Mouse (Mus musculus): ENCODE data around the gene Adamts14.
A peak's percentile ranks its signal among the peaks of the same experiment; 100 is the strongest.

Adamts14 gene

DNA sequence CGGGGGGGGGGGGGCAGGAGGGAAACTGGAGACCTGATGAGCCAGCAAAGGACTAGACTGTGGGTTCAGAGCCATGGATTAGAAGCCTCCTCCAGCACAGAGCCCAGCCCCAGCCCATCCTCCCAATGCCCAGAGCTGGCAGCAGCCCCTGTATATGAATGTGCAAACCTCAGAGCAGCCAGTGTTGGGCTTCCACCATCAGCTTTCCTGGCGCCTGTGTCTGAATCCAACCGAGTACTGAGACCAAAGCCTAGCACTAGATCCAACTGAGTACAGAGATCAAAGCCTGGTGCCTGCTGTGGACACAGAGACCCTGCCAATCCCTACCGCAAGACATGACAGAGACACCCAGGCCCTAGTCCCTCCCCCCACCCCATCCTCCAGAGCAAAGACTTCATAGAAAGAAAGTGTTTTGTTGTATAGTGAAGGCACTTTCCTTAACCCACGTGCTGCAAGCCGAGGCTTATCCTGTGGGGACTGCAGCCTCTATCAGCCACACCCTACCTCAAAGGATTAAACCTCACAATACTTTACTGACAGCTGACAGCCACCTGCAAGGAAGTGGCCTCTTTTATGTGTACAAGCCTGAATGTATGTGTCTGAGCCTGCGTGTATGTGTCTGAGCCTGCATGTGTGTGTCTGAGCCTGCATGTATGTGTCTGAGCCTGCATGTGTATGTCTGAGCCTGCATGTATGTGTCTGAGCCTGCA lies 40.2 kb downstream of the Adamts14 start:
- DNase-seq (ENCODE audit: low read depth, low spot score) = no peak

DNA sequence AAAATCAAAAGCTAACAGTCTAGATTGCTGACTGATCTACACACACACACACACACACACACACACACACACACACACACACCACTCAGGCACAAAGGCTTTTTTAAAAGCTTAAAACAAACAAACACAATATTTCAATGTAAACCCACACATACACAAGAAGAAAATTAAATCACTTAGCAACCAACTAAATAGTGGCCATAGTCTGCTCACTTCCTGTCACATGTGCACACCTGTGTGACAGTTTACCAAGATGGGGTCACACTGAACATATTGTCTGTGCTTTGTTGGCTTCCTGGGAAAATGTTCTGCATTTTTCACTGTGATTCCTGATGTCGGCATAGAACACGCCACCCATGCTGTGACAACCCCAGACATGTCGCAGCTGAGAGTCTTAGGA lies 41.5 kb downstream of the Adamts14 start:
- DNase-seq (ENCODE audit: low read depth, low spot score) = no peak

DNA sequence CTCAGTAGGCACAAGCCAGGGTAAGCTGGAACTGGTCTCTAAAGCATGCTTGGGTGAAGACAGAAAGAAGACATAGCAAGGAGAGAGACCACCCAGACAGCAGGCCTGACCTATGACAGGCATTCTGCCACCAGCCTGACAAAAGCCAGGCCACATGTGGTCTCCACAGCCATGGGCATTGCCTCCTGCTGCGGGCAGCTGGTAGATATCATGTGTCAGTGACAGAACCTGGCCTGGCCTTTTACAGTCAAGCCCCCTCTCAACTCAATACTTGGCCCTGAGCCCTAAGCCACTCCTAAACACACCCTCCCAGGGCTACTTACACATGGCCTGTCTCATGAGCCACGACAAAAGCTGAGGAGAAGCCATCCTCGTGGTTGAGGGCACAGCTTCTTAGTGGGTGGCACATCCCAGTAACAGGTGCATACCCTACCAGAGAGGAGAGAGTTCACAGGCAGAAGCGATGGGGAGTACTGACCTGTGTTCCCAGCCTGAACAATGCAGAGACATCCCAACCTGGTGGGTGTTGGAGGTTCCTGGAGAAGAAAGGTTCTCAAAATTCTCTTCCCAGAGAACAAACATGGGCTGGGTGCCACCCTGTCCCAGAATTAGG lies 46.3 kb downstream of the Adamts14 start:
- no peak for DNase-seq (ENCODE audit: low read depth, low spot score)

DNA sequence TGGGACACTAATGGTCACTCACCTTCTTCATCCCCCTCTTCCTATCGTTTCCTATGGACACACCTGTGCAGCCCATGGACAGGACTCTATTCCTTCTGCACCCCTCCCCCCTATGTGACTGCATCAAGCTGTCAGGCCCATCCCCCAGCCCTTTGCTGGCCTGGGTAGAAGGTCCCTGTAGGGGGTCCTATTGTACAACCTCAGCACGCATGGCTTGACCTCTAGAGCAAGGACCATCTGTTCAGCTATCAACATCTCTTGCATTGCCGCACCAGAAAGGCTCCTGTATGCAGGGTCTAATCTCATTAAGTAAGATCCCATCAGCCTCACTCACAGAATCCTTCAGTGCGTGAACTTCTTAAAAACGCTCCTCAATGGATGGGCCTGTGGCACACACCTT lies 47.5 kb downstream of the Adamts14 start:
- DNase-seq (ENCODE audit: low read depth, low spot score) = no peak

DNA sequence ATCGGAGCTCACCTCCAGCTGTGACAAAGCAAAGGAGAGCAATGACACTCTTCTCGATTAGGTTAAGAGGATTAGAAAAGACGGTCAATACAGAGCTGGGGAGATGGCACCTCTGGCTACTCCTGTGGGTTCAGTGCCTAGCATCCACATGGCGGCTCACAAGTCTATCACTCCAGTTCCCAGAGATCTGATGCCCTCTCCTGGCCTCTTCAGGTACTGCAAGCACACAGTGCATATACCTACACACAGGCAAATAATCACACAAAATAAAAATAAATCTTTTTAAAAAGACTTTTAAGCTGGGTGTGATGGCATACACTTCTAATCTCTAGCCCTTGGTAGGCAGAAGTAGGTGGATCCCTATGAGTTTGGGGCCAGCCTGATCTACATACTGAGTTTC lies 53.9 kb downstream of the Adamts14 start:
- peak; percentile 9 for DNase-seq (ENCODE audit: low read depth, low spot score)

DNA sequence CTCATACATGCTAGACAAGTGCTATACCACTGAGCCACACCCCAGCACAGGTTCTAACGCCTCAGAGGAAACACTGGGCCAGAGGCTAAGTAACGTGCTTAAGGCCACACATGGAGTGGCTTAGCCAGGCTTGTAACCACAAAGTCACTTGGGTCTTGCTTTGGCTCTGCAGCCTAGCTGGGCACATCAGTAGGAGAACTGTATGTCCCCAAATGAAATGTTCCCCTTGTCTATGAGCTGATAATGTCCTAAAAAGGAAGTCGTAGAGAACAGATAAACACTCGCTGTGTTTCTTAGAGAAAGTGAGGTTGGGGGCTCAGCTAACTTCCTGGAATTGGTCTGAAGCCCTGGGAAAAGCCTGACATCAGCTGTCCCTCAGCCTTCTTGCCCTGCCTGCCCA lies 57.1 kb downstream of the Adamts14 start:
- DNase-seq (ENCODE audit: low read depth, low spot score) = no peak

DNA sequence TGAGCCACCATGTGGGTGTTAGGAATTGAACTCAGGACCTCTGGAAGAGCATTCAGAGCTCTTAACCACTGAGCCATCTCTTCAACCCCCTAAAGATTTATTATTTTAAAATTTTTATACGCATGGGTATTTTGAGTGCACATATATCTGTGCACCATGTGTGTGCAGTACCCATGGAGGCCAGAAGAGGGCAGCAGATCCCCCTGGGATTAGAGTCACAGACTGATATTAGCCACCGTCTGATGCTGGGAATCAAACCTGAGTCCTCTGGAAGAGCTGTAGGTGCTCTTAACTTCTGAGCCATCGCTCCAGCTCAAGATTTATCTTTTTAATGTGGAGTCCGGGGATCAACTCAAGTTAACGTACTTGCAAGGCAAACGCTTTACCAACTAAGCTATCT lies 57.6 kb downstream of the Adamts14 start:
- peak; percentile 18 for DNase-seq (ENCODE audit: low read depth, low spot score)

DNA sequence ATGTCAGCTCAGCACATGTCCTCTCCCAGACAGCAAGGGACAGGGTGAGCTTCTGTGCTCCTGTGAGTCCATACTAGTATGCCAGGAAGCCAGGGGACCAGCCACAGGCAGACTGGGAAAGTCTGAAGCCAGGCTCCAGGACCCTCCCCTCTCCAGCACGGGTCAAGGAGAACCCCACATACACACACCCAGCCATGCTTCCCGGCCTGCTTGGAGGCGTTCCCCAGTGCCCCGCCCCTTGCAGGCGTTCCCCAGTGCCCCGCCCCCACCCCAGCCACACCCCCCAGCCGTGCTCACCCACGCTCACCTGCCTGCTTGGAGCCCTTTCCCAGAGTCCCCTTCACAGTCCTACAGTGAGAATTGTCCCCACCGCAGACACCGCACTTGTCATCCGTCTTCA lies 60.4 kb downstream of the Adamts14 start:
- DNase-seq (ENCODE audit: low read depth, low spot score) = no peak

DNA sequence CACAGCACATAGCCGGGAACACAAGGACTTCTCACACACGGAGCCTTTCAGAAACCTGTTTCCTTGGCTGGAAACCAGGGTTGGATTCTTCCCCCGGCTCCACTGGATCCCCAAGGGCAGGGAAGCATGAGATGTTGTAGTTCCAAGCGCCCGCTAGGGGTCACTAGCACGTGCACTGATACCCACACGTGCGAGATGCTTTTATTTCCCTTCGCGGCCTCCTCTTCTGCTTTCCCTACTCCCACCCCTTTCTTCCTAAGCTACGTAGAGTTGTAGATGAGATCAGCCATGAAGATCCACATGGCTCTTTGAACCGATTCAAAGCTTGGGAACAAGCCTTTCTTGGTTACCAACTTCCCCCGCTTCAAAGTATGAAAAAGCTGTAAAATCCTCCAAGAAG lies 61.5 kb downstream of the Adamts14 start:
- peak; percentile 72 for DNase-seq (ENCODE audit: low read depth, low spot score)

DNA sequence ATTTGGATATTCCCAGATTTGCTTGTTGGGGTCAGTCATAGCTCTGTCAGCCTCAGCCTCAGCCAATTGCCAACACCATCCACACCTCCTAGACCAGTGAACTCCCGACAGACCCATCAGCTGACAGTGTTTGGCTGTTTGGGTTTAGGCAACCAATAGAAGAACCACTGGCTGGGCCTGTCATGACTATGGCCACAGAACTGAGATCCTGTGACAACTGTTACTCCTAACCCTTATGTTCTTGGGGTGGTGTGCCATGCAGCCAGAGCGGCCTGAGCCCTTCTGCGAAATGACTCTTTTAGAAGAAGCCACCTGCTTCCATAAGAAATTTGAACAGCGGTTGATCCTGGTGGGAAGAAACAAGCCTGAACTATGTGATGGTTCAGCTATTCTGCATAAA lies 62.1 kb downstream of the Adamts14 start:
- no peak for DNase-seq (ENCODE audit: low read depth, low spot score)

DNA sequence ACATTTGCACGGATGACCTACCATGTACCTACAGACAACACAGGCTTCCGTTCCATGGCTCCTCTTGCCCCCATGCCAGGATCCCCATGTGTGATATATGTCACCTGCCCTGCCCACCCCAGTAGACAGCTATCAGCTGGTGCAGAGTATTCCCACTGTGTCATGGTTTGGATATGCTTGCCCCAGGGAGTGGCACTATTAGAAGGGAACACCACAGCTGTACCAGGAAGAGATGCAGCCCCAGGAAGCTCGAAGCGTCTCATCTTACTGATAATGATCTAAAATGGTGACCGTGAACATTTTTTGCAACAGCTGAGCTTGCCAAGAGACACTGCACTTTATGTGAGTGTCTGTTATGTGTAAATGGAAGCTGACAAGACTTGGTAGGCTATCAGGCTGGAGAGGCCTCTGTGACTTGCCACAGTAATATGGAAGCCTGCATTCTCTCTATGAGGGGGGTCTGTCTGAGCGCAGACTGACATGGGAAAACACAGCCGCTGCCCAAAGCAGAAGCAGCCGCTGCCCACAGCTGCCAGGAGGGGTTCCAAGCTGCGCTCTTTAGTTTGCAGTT lies 65.0 kb downstream of the Adamts14 start:
- DNase-seq (ENCODE audit: low read depth, low spot score) = no peak

DNA sequence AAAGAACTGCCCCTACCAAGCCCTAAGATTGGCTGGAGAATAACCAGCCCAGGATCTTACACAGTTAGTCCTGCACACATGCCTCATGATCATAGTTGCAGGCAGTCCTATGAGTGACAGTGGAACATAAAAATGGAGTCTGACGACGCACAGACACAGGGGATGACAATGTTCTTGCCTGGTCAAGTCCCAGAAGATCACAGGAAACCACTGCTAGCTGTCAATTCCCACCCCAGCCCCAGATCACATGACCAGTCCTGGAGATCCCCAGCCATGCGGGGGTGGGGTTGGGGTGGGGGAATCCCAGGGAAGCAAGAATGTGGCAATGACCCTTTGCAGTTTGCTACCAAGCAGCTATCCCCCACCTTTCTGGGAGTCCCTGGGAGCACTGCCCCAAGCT lies 69.3 kb downstream of the Adamts14 start:
- DNase-seq (ENCODE audit: low read depth, low spot score) = no peak

DNA sequence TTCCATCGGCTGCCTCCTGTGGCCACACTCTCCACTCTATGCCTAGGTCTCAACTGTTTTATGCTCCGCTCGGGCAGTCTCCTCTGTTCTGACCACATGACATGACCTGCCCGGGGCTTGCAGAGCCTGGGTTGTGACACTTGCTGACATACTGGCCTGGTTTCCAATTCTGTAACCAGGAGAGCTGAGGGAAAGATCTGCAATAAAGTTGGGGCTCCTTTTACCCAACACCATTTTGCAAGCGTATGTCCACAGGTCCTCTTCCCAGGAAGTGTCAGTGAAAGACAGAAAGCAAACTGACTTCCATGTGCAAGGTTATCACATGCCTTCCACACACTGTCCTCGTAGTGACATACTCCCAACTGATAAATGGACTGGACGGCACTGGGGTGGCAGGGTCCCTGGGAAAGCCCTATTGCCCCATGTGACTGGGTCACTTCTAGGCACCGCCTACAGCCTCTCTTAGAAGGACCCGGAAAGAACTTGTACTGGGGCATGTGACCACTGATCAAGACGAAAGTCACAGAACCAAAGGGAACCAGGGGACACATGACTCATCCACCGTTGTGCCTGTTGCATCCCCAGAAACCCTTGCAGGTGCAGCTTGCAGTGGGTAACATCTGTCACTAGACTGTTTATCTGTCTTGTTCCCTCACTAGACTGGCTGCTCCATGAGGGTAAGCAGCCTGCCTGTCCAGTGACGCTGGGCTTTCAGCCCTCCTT lies 71.5 kb downstream of the Adamts14 start:
- no peak for DNase-seq (ENCODE audit: low read depth, low spot score)

DNA sequence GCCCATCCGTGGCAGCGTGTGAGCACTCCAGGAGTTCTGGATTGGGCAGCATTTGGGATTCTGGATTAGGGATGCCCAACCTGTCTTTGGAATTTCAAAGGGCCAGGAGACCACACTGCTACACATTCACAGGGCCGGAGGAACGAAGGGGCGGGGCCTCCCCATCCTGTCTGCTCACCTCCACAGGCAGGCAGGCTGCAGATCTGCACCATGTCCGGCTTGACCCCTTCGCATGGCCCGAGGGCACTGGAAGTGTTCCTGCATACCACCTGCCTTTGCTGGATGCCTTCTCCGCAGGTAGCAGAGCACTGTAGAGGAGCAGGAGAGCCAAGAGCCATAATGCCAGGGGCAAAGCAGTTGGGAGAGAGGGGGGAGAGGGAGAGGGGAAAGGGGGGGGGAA lies 72.2 kb downstream of the Adamts14 start:
- DNase-seq (ENCODE audit: low read depth, low spot score) = no peak

DNA sequence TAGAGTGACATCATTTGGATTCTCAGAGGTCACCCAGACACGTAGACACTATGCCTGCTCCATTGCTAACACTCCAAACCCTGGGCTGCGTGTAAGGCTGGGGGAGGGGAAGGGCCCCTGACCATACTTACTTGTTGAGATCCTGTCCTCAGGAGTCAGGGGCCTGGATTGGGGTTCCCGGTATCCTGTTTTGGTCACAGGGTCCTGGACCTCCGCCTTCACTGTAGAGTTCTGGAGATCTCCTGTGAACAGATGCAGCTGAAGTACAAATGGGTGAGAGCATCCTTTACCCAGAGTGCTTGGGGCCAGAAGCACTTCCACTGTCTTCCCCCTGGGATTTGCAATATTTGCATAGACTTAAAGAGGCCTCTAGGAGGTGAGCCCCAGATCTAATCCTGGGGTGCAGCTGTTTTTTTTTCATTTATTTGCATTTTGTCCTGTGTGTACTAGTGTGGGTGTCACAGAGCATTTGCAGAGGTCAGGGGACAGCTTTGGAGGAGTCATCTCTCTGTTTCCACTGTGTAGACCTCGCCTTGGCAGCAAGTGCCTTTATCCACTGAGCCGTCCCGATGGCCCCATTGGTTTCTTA lies 72.9 kb downstream of the Adamts14 start:
- no peak for DNase-seq (ENCODE audit: low read depth, low spot score)

DNA sequence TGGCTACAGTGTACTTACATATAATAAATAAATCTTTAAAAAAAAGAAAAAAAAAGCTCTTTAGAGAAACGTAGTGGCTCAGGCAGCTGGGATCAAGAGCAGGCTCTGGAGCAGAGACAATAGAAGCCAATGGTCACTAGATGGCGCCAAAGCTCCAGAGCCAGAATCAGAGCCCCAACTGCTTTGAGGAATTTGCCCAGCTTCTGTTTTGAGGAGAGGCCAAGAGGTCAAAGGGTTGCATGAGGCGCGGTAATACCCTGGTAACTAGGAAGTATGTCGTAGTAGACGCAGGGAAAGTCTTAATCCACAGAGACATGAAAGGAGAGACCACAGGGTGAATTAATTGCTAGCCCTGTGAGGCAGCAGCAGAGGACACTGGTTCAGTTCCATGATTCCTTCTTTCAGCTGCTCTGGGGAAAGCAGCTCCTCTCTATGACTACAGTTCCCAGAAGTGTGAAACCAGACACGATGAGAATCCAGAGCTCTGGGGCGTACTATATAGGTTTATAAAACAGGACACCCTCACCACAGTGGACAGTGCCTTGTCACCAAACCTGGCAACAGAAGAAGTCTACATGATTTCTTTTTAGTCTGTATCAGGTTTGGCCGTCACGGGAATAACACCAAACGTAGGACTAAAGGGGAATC lies 73.5 kb downstream of the Adamts14 start:
- DNase-seq (ENCODE audit: low read depth, low spot score) = peak; percentile 91

DNA sequence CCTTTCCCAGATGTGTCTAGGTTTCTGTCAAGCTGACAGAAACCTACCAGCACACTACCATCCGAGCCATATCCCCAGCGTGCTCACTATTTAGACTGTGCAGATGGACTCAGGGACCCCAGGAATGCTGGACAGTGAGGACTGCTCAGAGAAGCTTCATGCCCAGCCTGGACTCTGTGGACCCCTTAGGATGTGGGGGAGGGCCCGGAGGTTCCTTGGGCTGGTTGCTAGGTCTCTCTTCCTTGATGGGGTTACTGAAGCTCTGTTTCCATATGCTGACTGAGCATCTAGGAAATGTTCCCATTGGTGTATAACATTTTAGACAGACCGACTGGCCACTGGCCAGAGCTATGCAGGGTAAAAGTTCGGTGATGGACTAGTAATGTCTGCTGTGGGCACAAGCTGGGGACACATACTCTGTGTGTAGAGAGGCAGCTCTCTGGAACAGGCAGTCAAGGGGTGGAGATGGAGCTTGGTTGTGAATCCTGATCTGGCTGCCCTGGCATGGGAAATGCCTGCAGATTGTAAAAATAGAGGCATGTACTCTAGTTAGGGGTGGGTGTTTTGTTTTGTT lies 77.4 kb downstream of the Adamts14 start:
- DNase-seq (ENCODE audit: low read depth, low spot score) = no peak

DNA sequence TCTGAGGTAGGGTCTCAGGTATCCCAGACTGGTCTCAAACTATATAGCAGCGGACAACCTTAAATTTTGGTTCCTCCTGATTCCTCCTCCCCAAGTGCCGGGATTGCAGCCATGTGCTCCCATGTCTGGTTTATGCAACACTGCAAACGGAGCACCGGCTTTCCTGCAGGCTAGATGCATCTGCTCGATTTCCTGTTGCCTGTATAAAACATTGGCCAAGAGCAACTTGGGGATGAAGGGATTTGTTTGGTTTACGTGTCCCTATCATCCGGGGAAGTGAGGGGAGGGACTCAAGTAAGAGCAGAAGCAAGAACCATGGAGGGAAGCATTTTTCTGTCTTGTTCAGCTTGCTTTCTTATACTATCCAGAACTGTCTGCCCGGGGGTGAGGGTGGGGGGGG lies 78.0 kb downstream of the Adamts14 start:
- no peak for DNase-seq (ENCODE audit: low read depth, low spot score)

DNA sequence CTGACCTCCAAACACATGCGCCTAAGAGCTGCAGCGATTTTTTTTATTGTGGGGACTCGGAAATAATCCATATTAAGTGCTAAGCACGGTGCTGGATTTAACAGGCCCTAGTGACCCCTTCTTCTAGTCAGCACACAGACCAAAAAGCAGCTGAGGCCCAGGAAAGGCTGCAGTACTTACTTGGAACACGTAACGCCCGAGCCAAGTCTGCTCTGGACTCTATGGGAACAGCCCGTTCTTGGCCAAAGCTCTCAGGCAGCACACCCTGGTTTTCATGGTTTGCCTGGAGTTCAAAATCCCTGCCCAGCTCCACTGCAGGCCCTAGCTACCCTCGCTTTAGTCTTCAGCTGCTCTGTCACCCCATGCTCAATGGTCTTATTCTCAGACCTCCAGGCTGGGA lies 78.6 kb downstream of the Adamts14 start:
- no peak for DNase-seq (ENCODE audit: low read depth, low spot score)

DNA sequence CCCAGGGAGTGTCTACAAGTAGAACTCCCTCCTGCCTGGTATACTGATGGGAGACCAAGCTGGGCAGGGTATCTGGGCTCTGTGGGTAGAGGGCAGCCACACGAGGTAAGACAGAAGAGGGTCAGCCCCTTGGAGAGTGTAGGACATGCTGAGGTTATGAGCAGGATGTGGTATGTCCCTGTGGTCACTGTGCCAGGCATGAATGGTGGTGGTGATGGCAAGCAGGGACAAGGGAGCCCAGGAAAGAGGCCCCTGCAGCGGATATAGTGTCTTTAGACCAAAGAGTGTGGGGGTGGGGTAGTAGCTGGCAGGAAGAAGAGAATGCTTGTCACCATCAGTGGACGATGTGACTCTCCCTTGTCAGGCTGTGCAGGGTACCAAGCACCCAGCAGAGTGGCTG lies 85.2 kb downstream of the Adamts14 start:
- no peak for DNase-seq (ENCODE audit: low read depth, low spot score)

DNA sequence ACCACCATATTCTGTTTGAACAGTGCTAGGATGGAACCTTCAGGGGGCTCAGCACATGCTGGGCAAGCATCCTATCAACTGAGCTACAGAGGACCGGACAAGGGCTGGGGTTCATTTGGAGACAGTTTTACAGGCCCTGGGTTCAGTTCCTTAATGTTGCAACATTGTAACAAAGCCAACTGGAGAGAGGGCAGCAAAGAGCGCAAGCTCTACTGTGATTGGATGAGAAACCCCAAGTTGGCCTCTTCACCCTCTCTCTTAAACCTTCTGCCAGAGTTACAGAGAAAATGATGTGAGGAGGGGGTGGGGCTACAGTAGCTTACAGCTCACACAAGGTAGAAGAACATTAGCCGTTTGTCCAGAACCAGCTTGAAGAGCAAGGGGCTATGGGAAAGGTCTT lies 86.2 kb downstream of the Adamts14 start:
- no peak for DNase-seq (ENCODE audit: low read depth, low spot score)

All from 3T3-L1 (cell line).